Mouse (Mus musculus): ENCODE data around the gene Gbf1. TPM values are rescaled to one million over a fixed set of nuclear protein-coding genes. Genes with fewer than 3 reads are reported as not detected.
A peak's percentile ranks its signal among the peaks of the same experiment; 100 is the strongest.

The Gbf1 gene
- polyA plus RNA-seq, 1 experiment: 28.0 TPM

DNA sequence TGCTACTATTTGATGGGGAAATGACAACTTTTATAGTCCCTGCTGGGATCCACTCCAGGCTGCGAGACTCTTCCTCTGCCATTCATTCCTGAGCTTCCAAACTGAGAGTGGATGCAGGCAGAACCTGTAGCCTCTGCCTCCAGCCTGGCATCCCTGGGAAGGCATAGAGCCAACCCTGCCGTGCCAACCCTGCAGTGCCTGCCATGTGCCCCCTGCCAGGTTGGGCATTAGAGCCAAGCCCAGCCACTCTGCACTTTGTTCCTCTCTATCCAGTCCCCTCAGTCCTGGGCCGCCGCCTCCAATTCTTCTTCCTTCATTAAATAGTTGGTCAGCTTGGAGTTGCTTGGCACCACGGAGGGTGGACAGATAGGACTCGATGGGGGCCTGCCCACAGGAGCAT lies 133.7 kb downstream of the Gbf1 start:
- no peak for TF ChIP-seq CTCF (IDR thresholded peaks at IDR 0.05; ENCODE audit: low read depth, low read length)
- no peak for TF ChIP-seq POLR2A (IDR thresholded peaks at IDR 0.05; ENCODE audit: borderline replicate concordance, low read depth, low read length)
- H3K4me1 ChIP-seq (ENCODE audit: control insufficient read depth, insufficient read depth, low read length): no peaks in the 10 kb centered on the region
- H3K27ac ChIP-seq (ENCODE audit: insufficient read depth, low read depth, low read length): no peak overlapping the region
- H3K4me3 ChIP-seq (ENCODE audit: insufficient read depth, low read length): no peak overlapping the region

DNA sequence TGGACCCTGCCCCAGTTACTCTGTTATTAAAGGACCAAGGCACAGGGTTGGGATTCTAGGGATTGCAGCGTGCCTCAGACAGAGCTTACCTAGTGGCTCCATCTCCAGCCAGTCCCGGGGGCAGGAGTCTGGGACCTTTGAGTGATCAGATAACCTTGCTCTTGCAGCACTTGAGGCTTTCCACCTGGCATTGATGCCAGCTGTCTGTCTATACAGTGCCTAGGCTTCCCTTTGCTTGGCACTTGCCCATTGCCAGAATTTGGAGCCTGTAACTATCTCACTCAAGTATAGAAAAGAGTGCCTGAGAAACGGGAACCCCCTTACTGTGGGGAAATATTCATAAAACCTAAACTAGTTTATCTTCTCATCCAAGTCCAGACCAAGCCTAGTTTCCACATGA lies 134.6 kb downstream of the Gbf1 start:
- Histone ChIP-seq H3K27ac (ENCODE audit: insufficient read depth, low read depth, low read length) (no peak overlapping the region), H3K4me1 (ENCODE audit: control insufficient read depth, insufficient read depth, low read length) (no peaks in the 10 kb centered on the region), H3K4me3 (ENCODE audit: insufficient read depth, low read length) (no peak overlapping the region)
- TF ChIP-seq POLR2A (IDR thresholded peaks at IDR 0.05; ENCODE audit: borderline replicate concordance, low read depth, low read length) (no peak), CTCF (IDR thresholded peaks at IDR 0.05; ENCODE audit: low read depth, low read length) (no peak)

DNA sequence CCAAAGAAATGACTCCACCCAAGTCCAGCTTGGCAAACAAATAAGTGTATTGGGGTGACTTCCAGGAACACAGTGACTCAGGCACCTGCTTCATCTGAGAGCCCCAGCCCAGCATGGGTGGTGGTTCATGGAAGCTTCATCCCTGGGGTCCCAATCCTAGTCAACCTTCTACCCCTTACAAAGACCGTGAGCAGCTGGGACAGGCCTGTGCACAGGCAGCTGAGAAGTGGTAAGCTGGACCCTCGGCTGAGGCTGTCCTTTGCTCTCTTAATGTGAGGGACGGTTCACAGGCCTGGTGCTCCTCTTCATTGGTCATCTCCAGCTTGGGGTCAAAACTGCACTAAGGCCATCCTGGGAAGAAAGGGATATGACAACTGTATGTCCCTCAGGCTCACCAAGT lies 135.3 kb downstream of the Gbf1 start:
- Histone ChIP-seq H3K27ac (ENCODE audit: insufficient read depth, low read depth, low read length) (no peak overlapping the region), H3K4me1 (ENCODE audit: control insufficient read depth, insufficient read depth, low read length) (no peaks in the 10 kb centered on the region)
- TF ChIP-seq CTCF (IDR thresholded peaks at IDR 0.05; ENCODE audit: low read depth, low read length) (no peak), POLR2A (IDR thresholded peaks at IDR 0.05; ENCODE audit: borderline replicate concordance, low read depth, low read length) (no peak)

DNA sequence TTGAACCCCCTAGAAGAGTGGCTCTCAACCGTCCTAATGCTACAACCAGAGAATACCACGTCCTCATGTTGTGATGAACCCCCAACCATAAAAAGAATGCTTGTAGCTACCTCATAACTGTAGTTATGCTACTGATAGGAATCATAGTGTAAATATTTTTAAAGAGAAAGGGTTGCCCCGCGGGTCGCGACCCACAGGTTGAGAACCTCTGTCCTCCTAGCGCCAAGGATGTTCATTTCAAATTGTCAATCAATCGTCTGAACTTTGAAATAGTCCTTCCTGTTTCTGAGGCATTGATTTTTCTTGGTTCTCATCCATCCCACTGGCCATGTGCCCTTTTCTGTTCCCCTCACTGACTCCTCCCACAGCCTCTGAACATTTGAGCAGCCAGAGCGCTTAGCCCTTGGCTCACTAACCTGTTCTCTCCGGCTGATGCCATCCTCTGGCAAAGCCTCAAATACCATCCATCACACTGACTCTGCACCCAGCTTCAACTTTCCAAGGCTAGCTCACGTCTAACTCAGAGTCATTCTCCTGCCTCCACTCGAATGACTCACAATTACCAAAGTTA lies 138.3 kb downstream of the Gbf1 start:
- H3K4me3 ChIP-seq (ENCODE audit: insufficient read depth, low read length): no peak overlapping the region
- no peak for TF ChIP-seq CTCF (IDR thresholded peaks at IDR 0.05; ENCODE audit: low read depth, low read length)
- no peak for TF ChIP-seq POLR2A (IDR thresholded peaks at IDR 0.05; ENCODE audit: borderline replicate concordance, low read depth, low read length)

More for the DNA sequence above, 135.3 kb downstream of the Gbf1 start:
- H3K4me3 ChIP-seq (ENCODE audit: insufficient read depth, low read length): no peak overlapping the region

DNA sequence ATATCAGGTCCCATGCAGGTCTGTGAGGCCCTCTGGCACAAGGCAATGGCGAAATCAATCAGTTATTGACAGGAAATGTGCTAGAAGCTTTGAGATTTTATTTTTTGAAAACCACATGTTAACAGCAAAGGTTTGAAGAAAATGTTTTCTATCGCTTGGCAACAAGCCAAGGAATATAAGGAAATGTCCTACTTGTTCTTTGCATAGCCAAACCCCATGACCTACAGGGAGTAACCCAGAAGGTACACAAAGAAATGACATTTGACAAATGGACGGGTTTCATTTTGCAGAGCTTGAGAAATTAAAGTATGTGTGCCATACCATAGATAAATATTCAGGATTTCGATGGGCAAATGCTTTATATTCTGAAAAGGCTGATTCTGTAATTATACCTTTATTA lies 144.6 kb downstream of the Gbf1 start:
- Histone ChIP-seq H3K4me1 (ENCODE audit: control insufficient read depth, insufficient read depth, low read length) (no peaks in the 10 kb centered on the region), H3K4me3 (ENCODE audit: insufficient read depth, low read length) (no peak overlapping the region), H3K27ac (ENCODE audit: insufficient read depth, low read depth, low read length) (no peak overlapping the region)
- TF ChIP-seq POLR2A (IDR thresholded peaks at IDR 0.05; ENCODE audit: borderline replicate concordance, low read depth, low read length): no peak
- TF ChIP-seq CTCF (IDR thresholded peaks at IDR 0.05; ENCODE audit: low read depth, low read length): no peak

More for the DNA sequence above, 138.3 kb downstream of the Gbf1 start:
- Histone ChIP-seq H3K4me1 (ENCODE audit: control insufficient read depth, insufficient read depth, low read length) (no peaks in the 10 kb centered on the region), H3K27ac (ENCODE audit: insufficient read depth, low read depth, low read length) (no peak overlapping the region)

DNA sequence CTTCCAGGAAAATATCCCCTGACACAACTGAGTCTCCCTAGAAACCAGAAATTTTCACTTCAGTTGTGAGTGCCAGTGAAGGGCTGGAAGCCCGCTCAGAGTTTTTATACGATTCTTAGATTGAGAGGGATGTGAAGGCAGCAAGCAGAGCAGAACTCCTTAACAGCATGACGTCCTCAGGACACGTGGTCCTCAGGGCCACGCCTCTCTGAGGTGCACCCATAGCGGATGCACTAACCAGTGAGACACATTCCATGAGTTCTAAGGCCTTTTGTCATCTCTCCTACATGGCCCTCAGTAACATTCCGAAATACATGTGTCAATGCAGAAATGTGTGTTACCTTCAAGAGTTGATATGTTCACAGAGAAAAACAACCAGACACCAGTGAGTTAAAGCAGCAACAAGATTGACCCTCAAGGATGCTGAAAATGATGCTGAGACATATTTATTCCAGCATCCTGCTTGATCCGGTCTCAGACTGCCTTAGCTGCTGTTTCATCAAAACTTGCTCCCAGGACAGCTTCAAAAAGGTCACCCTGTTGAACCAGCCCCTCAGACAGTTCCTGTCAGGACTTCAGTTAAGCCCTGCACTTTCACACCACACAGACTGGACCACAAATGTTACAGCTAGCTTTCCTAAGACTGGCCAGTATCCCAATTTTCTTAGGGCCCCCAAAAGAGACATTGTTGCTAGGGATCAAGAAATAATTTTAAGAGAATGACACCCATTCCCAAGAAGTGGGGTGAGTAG lies 148.2 kb downstream of the Gbf1 start:
- TF ChIP-seq POLR2A (IDR thresholded peaks at IDR 0.05; ENCODE audit: borderline replicate concordance, low read depth, low read length) (no peak), CTCF (IDR thresholded peaks at IDR 0.05; ENCODE audit: low read depth, low read length) (no peak)
- Histone ChIP-seq H3K4me1 (ENCODE audit: control insufficient read depth, insufficient read depth, low read length) (peaks cover 8% of the 10 kb centered on the region), H3K27ac (ENCODE audit: insufficient read depth, low read depth, low read length) (no peak overlapping the region), H3K4me3 (ENCODE audit: insufficient read depth, low read length) (no peak overlapping the region)

DNA sequence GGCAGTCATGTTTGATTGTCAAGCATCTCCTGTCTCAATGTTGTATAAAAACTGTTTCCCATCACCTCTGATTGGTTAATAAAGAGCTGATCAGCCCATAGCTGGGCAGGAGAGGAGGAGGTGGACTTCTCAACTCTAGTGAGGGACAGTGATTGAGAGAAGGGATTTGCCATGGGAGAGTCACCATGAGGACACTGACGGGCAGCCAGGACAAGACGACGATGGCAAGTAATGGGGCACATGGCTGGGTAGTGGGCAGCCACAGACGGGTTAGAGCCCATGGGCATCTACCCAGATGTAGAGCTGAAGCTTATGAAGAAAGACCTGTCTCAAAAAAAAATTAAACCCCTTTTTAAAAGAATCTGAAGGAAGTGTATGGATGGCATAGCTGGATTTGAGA lies 150.2 kb downstream of the Gbf1 start:
- Histone ChIP-seq H3K4me1 (ENCODE audit: control insufficient read depth, insufficient read depth, low read length) (peaks cover 11% of the 10 kb centered on the region), H3K4me3 (ENCODE audit: insufficient read depth, low read length) (no peak overlapping the region), H3K27ac (ENCODE audit: insufficient read depth, low read depth, low read length) (no peak overlapping the region)
- TF ChIP-seq CTCF (IDR thresholded peaks at IDR 0.05; ENCODE audit: low read depth, low read length) (no peak), POLR2A (IDR thresholded peaks at IDR 0.05; ENCODE audit: borderline replicate concordance, low read depth, low read length) (no peak)

DNA sequence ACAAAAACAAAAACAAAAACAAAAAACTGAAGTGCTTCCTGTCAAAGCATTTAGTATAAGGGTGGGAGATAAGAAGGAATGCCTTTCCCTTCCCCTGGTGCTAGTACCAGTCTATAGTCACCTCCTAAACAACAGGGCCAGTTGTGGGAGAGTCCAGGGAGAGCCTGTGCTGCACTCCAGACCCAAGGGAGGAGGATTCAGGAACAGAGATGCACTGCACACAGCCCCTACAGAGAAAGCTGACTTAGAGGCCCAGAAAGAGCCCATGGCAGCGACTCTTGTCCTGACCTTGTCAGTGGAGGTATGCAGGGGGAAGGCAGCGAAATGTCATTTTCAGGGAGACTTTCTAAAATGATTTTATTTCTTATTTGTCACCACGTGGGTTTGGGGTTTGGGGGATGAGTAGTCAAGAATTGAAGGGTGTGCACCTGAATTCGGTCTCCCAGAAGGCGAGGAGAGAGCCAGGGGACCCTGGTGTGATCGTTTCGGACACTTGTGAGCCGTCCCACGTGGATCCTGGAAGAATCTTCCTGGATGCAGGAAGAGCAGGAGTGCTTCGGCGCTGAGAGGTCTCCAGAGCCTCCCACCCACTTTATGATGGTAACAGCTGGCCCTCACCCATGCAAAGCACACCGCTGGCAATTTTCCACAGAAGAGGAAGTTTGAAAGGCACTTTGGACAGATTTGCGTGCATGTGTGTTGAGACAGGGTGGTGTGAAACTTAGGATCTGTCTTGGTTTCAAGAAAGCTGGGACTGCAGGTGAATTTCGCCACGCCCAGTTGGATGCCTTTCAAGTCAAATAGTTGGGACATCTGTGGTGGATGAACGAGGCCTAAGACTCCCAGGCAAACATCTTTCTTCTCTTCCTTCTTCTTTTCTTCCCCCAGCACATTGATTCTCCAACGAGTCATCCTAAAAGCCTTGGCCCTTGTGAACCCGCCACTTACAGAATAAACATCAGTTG lies 151.2 kb downstream of the Gbf1 start:
- TF ChIP-seq POLR2A (IDR thresholded peaks at IDR 0.05; ENCODE audit: borderline replicate concordance, low read depth, low read length) (no peak), CTCF (IDR thresholded peaks at IDR 0.05; ENCODE audit: low read depth, low read length) (no peak)
- Histone ChIP-seq H3K27ac (ENCODE audit: insufficient read depth, low read depth, low read length) (peak overlapping the region; percentile 76), H3K4me1 (ENCODE audit: control insufficient read depth, insufficient read depth, low read length) (peaks cover 11% of the 10 kb centered on the region), H3K4me3 (ENCODE audit: insufficient read depth, low read length) (peak overlapping the region; percentile 95)

DNA sequence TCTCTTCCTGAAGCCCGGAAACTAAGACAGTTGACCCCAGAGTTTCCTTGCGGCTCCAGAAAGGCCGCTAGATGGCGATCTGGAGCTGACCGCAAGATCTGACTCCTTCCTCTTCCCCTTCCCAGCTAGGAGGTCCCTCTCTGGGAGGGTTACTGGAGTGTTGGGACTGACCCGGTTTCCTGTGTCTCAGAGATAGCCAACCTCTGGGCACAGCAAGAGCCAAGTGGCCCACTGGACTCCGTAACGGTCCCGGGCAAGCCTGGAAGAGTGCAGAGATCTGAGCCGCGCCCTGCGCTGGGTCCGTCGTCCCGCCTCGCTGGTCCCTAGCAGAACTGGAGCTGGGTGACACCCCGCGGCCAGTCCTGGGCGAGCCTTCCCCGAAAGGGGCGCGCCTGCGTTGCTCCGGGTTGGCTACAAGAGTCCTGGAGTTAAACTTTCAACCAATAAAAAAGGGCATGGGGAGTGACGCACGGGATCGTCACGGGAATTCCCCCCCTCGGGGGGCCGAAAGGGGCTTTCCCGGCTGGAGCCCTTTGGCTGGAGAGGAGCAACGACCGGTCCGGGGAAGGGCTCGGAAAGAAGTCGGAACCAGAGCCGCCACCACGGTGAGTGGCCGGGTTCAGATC lies 152.0 kb downstream of the Gbf1 start, which contains the start of gene Nfkb2:
Gene Nfkb2 (plus strand): TSS at position 105 of the 626 bp plus-strand sequence.
- Histone ChIP-seq H3K27ac (ENCODE audit: insufficient read depth, low read depth, low read length) (peak within 1 kb of the TSS; percentile 76), H3K4me1 (ENCODE audit: control insufficient read depth, insufficient read depth, low read length) (peaks cover 15% of the 10 kb centered on the region), H3K4me3 (ENCODE audit: insufficient read depth, low read length) (peak within 1 kb of the TSS; percentile 95)
- TF ChIP-seq CTCF (IDR thresholded peaks at IDR 0.05; ENCODE audit: low read depth, low read length): peak; percentile 77
- peak; percentile 35; the same call in 1 of the 2 replicates for TF ChIP-seq POLR2A (IDR thresholded peaks at IDR 0.05; ENCODE audit: borderline replicate concordance, low read depth, low read length)

Data from bone marrow macrophage, adult 2 months (primary cell).